Mouse (Mus musculus) thymus, adult 2 months (tissue): ENCODE measurements around the gene Wdr35. TPM values are rescaled to one million over a fixed set of nuclear protein-coding genes. Genes with fewer than 3 reads are reported as not detected.
A peak's percentile ranks its signal among the peaks of the same experiment; 100 is the strongest.

ENCODE experiments used
- DNase-seq: peaks from one replicate; pipeline ENCODE4 v3.0.0; 2021
- H3K27ac ChIP-seq: fragments of 200-500 bp; 2 replicates; pipeline ENCODE4 v1.5.1; 2012; ENCODE audit warnings: low read length, control low read depth; ENCODE audit not compliant: control insufficient read depth, insufficient read depth
- H3K27me3 ChIP-seq: fragments of 200-500 bp; 2 replicates; pipeline ENCODE4 v1.6.1; 2012; ENCODE audit warnings: mild to moderate bottlenecking, low read length, moderate library complexity, mixed read lengths; ENCODE audit not compliant: control insufficient read depth, insufficient read depth
- H3K36me3 ChIP-seq: fragments of 200-500 bp; 2 replicates; pipeline ENCODE4 v1.6.1; 2012; ENCODE audit warnings: mild to moderate bottlenecking, low read length, moderate library complexity; ENCODE audit not compliant: control insufficient read depth, insufficient read depth
- H3K4me1 ChIP-seq: fragments of 200-500 bp; replicated peaks from 2 replicates; pipeline ENCODE4 v1.6.1; 2012; ENCODE audit warnings: low read length; ENCODE audit not compliant: control insufficient read depth, insufficient read depth
- H3K4me3 ChIP-seq: fragments of 200-500 bp; 2 replicates; pipeline ENCODE4 v1.5.1; 2012; ENCODE audit warnings: mild to moderate bottlenecking, low read length, control low read depth, moderate library complexity; ENCODE audit not compliant: control insufficient read depth, insufficient read depth
- CTCF ChIP-seq: fragments of 200-500 bp; IDR thresholded peaks from 2 replicates; pipeline ENCODE4 v1.5.1; 2012; ENCODE audit warnings: mild to moderate bottlenecking, control low read depth, low read length, moderate library complexity, borderline replicate concordance; ENCODE audit not compliant: control insufficient read depth, poor library complexity, insufficient read depth; ENCODE audit errors: extremely low read depth
- POLR2A ChIP-seq: fragments of 200-500 bp; IDR thresholded peaks from 2 replicates; pipeline ENCODE4 v1.6.1; 2012; ENCODE audit warnings: mild to moderate bottlenecking, low read length, control low read depth, moderate library complexity; ENCODE audit not compliant: control insufficient read depth, poor library complexity, insufficient read depth; ENCODE audit errors: extremely low read depth
- WGBS: fragments of 180-500 bp; shearing (Covaris S2); methylation state at CpG from one replicate; pipeline ENCODE4 v1.1.7; 2018; 5-methylcytosine and 5-hydroxymethylcytosine counted together
- polyA plus RNA-seq: library from polyadenylated mRNA; depleted of rRNA; stranded (reverse); fragments of >200 nt; gene quantifications from 2 replicates; pipeline ENCODE4 v1.2.3, GENCODE M21; 2012

The Wdr35 gene
- polyA plus RNA-seq, 1 experiment, result 1.6 TPM

DNA sequence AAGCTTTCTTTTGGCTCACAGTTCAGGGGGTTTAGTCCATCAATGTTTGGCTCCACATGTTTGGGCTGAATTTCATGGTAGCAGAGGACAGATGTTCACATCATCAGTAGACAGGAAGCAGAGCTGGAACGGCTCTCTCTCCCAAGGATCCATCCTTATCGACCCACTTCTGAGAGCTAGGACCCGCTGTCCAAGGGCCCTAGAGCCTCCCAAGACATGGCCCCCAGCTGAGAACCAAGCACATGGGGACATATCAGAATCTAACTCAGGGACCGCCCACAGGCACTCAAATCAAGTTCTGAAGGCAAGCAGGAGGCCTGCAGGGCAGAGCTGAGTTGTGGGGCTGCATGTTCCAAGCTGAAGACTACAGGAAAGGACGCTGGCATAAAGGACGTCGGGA is 71.0 kb downstream of the Wdr35 start:
- 94% methylated on average over 7 of the region's 7 CpGs for WGBS
- TF ChIP-seq POLR2A (no peak), CTCF (no peak)
- Histone ChIP-seq H3K4me3 (no peak overlapping the region), H3K4me1 (no peaks in the 10 kb centered on the region), H3K27ac (no peak overlapping the region), H3K36me3 (no peaks in the 10 kb centered on the region), H3K27me3 (no peaks in the 10 kb centered on the region)
- DNase-seq, result no peak

- Histone ChIP-seq H3K36me3 (no peaks in the 10 kb centered on the region), H3K27me3 (no peaks in the 10 kb centered on the region), H3K27ac (no peak overlapping the region), H3K4me3 (no peak overlapping the region), H3K4me1 (no peaks in the 10 kb centered on the region)
- 90% methylated on average over 4 of the region's 4 CpGs for WGBS
- no peak for TF ChIP-seq CTCF
- TF ChIP-seq POLR2A, result no peak
- no peak for DNase-seq
These were observed 73.0 kb downstream of the Wdr35 start for GRCm38 (mm10) chr12:9046674-9047073.

GRCm38 (mm10) chr12:9048090-9048489 is 74.4 kb downstream of the Wdr35 start:
- 66% methylated on average over 8 of the region's 8 CpGs for WGBS
- H3K4me3 ChIP-seq, result no peak overlapping the region
- H3K36me3 ChIP-seq, result no peaks in the 10 kb centered on the region
- TF ChIP-seq CTCF (no peak), POLR2A (no peak)
- H3K27me3 ChIP-seq, result no peaks in the 10 kb centered on the region
- no peak for DNase-seq
- no peaks in the 10 kb centered on the region for H3K4me1 ChIP-seq
- no peak overlapping the region for H3K27ac ChIP-seq

DNA sequence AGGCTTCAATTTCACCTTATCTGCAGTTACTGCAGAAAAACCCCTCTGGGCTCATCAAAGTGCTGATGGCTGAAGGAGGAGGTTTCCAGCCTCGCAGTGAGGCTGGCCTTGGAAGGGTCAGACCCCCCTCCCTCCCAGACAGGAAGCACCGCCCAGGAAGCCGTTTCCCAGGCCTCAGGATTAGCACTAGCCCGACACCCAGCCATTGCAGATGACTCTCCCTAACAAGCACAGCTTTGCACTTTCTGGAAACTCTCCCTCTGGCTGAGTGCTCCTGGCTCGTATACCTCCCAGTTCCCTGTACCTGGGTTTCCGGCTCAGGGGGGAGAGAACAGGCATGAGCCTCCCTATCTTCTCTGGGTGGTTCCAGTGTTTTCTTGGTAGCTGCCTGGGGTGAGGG is 77.1 kb downstream of the Wdr35 start:
- H3K27me3 ChIP-seq, result no peaks in the 10 kb centered on the region
- no peaks in the 10 kb centered on the region for H3K4me1 ChIP-seq
- no peaks in the 10 kb centered on the region for H3K36me3 ChIP-seq
- H3K27ac ChIP-seq, result no peak overlapping the region
- no peak for TF ChIP-seq CTCF
- no peak for TF ChIP-seq POLR2A
- WGBS, result 18% methylated on average over 6 of the region's 6 CpGs
- no peak for DNase-seq
- no peak overlapping the region for H3K4me3 ChIP-seq

DNA sequence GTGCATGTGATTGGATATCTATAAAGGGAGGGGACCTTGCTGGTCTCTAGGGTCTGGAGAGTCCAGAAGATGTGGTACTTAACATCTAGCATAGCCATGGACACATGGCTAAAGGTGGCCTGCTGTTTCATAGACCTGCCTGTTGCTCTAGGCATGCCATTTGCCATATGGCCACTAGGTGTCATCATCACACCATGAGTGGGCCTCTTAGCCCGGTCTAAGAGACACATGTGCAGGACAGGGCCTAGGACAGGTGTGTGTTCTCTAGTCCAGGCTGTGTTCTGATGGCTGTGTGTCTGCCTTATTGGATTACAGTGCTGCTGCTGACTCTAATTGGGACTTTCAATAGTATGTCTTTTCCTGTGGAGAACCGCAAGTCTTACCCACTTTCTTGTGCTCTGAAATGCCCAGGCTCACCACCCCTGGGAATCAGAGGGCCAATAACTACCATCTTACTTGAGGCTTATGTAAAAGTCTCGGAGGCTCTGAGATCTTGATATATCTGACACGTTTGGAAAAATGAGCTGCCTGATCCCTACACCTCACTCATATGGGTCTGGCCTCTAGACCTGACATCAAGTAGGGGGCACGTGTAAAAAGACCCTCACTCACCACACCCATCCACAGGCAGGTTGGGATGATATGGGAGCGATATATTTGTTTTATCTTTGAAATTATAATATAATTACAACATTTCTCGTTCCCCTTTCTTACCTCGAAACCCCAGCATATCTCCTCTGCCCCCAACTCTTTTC is 78.6 kb downstream of the Wdr35 start:
- Histone ChIP-seq H3K27ac (no peak overlapping the region), H3K4me1 (no peaks in the 10 kb centered on the region), H3K27me3 (no peaks in the 10 kb centered on the region), H3K36me3 (no peaks in the 10 kb centered on the region), H3K4me3 (no peak overlapping the region)
- peak; percentile 79 for DNase-seq
- TF ChIP-seq CTCF (peak; percentile 58; the same call in 1 of the 2 replicates), POLR2A (no peak)
- WGBS, result 72% methylated on average over 8 of the region's 8 CpGs

- Histone ChIP-seq H3K36me3 (no peaks in the 10 kb centered on the region), H3K27me3 (no peaks in the 10 kb centered on the region), H3K4me1 (no peaks in the 10 kb centered on the region), H3K27ac (no peak overlapping the region), H3K4me3 (no peak overlapping the region)
- WGBS, result 96% methylated on average over 7 of the region's 7 CpGs
- no peak for DNase-seq
- TF ChIP-seq POLR2A, result no peak
- TF ChIP-seq CTCF, result no peak
These were observed 79.7 kb downstream of the Wdr35 start for GRCm38 (mm10) chr12:9053345-9053744.
